Comparison of ENCODE assay signal across 11 mouse cellular contexts in the genomic region with DNA sequence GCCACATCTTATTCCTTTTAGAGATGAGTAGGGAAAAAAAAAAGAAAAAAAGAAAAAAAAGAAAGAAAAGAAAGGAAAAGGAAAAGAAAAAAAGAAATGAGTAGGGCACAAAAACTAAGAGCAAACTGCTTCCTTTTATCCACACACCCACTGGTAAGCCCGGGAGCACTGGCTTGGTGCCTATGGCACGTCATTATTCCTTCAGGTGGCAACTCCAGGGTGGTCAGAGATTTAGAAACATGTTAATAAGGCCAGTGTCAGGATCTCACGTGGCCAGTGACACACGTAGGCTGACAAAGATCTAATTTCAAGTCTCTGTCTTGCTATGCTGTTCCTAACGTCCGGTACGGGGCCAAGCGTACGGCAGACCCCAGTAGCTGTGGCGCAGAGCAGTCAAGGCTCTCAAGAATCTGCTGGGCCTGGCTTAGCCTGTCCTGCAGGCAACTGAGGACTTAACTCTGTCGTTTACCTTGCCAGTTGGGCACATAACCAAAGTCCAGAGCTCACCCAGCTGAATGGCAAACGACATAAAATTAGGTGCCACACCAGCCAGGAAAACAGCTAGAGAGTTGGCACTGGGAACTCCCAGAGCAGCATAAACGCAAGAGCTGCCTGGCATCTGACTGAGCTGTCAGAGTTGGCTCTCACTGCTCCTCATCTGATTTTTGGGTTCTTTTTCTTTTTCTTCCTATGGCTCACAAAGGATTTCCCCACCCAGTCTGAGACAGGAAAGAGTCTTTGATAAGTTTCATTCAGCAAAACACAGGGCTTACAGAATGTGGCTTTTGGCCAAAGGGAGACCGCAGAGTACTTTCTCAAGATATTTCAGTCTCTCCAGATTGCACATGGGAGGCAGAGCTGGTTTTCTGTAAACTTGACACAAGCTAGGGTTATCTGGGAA.
A peak's percentile ranks its signal among the peaks of the same experiment; 100 is the strongest.
DNase-seq lines count a peak whose midpoint lies in the region; ATAC-seq and TF ChIP-seq lines count a peak whose summit lies in the region.
"Had no signal": no experiment of that assay in that cellular context is flagged by ENCODE, and none has a peak within 500 bp of the region (broad histone marks: within the 10 kb centered on the region; RNA-seq: fewer than 3 reads in every experiment).

No protein-coding gene starts in this region.

- no peaks in the 10 kb centered on the region for H3K4me1 ChIP-seq in stomach, postnatal 0 days (replicated peaks; ENCODE audit: control insufficient read depth, insufficient read depth)
- H3K4me1 ChIP-seq: limb, embryonic 12.5 days; midbrain, embryonic 15.5 days had no signal

- intact Hi-C loops in heart, postnatal 25 days (cut with DNase I), result no loop called here

- no peak for ATAC-seq in stomach, postnatal 0 days (ENCODE audit: low FRiP score, low TSS enrichment)
- ATAC-seq: midbrain, embryonic 15.5 days had no signal

- no peak overlapping the region for H3K9ac ChIP-seq in stomach, postnatal 0 days (ENCODE audit: low read length)
- H3K9ac ChIP-seq: limb, embryonic 12.5 days; midbrain, embryonic 15.5 days had no signal

- peaks cover 16% of the 10 kb centered on the region for H3K36me3 ChIP-seq in stomach, postnatal 0 days (ENCODE audit: control insufficient read depth, insufficient read depth, low read length)

- TF ChIP-seq EP300 in stomach, postnatal 0 days (optimal IDR thresholded peaks at IDR 0.05), result no peak

- no peak overlapping the region for H3K4me2 ChIP-seq in stomach, postnatal 0 days (replicated peaks; ENCODE audit: low read depth)
- H3K4me2 ChIP-seq: limb, embryonic 12.5 days; midbrain, embryonic 15.5 days had no signal

- no peaks in the 10 kb centered on the region for H3K27me3 ChIP-seq in stomach, postnatal 0 days (ENCODE audit: control insufficient read depth, insufficient read depth, low read length)
- H3K27me3 ChIP-seq: limb, embryonic 12.5 days; midbrain, embryonic 15.5 days had no signal

- H3K4me3 ChIP-seq in stomach, postnatal 0 days (ENCODE audit: low read depth, low read length), result no peak overlapping the region
- H3K4me3 ChIP-seq: limb, embryonic 12.5 days; midbrain, embryonic 15.5 days had no signal

- no peaks in the 10 kb centered on the region for H3K9me3 ChIP-seq in stomach, postnatal 0 days (ENCODE audit: control insufficient read depth, low read length)
- H3K9me3 ChIP-seq: limb, embryonic 12.5 days; midbrain, embryonic 15.5 days had no signal

- DNase-seq in heart, adult 18-20 months, result peak; percentile 50 to 61
- DNase-seq in heart, postnatal 25 days (ENCODE audit: low spot score), result no peak
- DNase-seq in adrenal gland, postnatal 25 days, result peak; percentile 4
- DNase-seq in cerebellum, postnatal 36 days, result peak; percentile 23 to 34
- DNase-seq in kidney, postnatal 25 days, result peak; percentile 20 to 40
- no peak for DNase-seq in layer of hippocampus, adult 9-10 months (ENCODE audit: low spot score)
- DNase-seq in stomach, postnatal 0 days (ENCODE audit: low spot score), result no peak
- DNase-seq in spleen, adult 18-20 months, result no peak
- DNase-seq: right cerebral cortex, postnatal 14 days had no signal

- H3K27ac ChIP-seq in stomach, postnatal 0 days (replicated peaks), result no peak overlapping the region
- H3K27ac ChIP-seq: limb, embryonic 12.5 days; midbrain, embryonic 15.5 days had no signal

- TF ChIP-seq CTCF in stomach, postnatal 0 days (IDR thresholded peaks at IDR 0.05; ENCODE audit: low read depth), result no peak

- WGBS in stomach, postnatal 0 days, result 76% methylated on average over 14 of the region's 14 CpGs

Comparison
In these comparisons a context has a peak if more than half of its experiments do, and no peak if none do; other contexts are left out.
1. DNase-seq: peak in heart, adult 18-20 months (2 of 2), adrenal gland, postnatal 25 days (single experiment), cerebellum, postnatal 36 days (2 of 2) and kidney, postnatal 25 days (2 of 2); none in heart, postnatal 25 days (single experiment), layer of hippocampus, adult 9-10 months (single experiment), stomach, postnatal 0 days (single experiment) and spleen, adult 18-20 months (0 of 2).